Mouse (Mus musculus) heart, adult 2 months (tissue): Measurements from ENCODE around the gene Fus. TPM values are rescaled to one million over a fixed set of nuclear protein-coding genes. Genes with fewer than 3 reads are reported as not detected.

Source experiments
- DNase-seq, 2 experiments: peaks; one replicate each; pipeline ENCODE4 v3.0.0; 2021
- H3K27ac ChIP-seq: fragments of 200-600 bp; 2 replicates; pipeline ENCODE4 v1.8.1; 2022
- H3K27me3 ChIP-seq: fragments of 200-500 bp; 2 replicates; pipeline ENCODE4 v1.6.1; 2012; ENCODE audit warnings: mild to moderate bottlenecking, low read length, inconsistent platforms, mixed read lengths; ENCODE audit not compliant: control insufficient read depth, insufficient read depth
- H3K36me3 ChIP-seq: fragments of 200-500 bp; 2 replicates; pipeline ENCODE4 v1.6.1; 2012; ENCODE audit warnings: low read length, inconsistent platforms; ENCODE audit not compliant: control insufficient read depth, insufficient read depth
- H3K4me1 ChIP-seq: fragments of 200-500 bp; 2 replicates; pipeline ENCODE4 v1.6.1; 2011; ENCODE audit warnings: low read length; ENCODE audit not compliant: control insufficient read depth, insufficient read depth
- H3K4me3 ChIP-seq: fragments of 200-600 bp; 2 replicates; pipeline ENCODE4 v1.8.1; 2022
- H3K79me2 ChIP-seq: fragments of 200-500 bp; replicated peaks from 2 replicates; pipeline ENCODE4 v1.6.1; 2012; ENCODE audit warnings: mild to moderate bottlenecking, inconsistent platforms, low read length, moderate library complexity, mixed read lengths; ENCODE audit not compliant: control insufficient read depth, insufficient read depth
- H3K9ac ChIP-seq: fragments of 200-500 bp; 2 replicates; pipeline ENCODE4 v1.6.1; 2012; ENCODE audit warnings: low read depth, mild to moderate bottlenecking, control low read depth, inconsistent platforms, low read length, mixed read lengths
- CTCF ChIP-seq: fragments of 200-600 bp; IDR thresholded peaks from 2 replicates; pipeline ENCODE4 v1.8.1; 2022; ENCODE audit warnings: antibody characterized with exemption, mild to moderate bottlenecking, moderate library complexity
- EP300 ChIP-seq: fragments of 200-500 bp; IDR thresholded peaks from 2 replicates; pipeline ENCODE4 v1.6.1; 2011; ENCODE audit warnings: low read depth, low read length, control low read depth; ENCODE audit not compliant: insufficient read depth
- POLR2A ChIP-seq: fragments of 200-500 bp; IDR thresholded peaks from 2 replicates; pipeline ENCODE4 v1.6.1; 2011; ENCODE audit warnings: mild to moderate bottlenecking, low read depth, low read length, control low read depth; ENCODE audit not compliant: insufficient read depth
- WGBS: fragments of 180-500 bp; shearing (Covaris S2); methylation state at CpG from one replicate; pipeline ENCODE4 v1.1.7; 2018; 5-methylcytosine and 5-hydroxymethylcytosine counted together
- intact Hi-C: fragments of 180-260 bp; cut with DNase I; formaldehyde crosslinking; loops from one replicate; pipeline ENCODE4 v1.15.1; 2025
- polyA plus RNA-seq: library from polyadenylated mRNA; depleted of rRNA; stranded (reverse); fragments of >200 nt; gene quantifications from 2 replicates; pipeline ENCODE4 v1.2.3, GENCODE M21; 2012
- total RNA-seq, 2 experiments: library from RNA; stranded (reverse); gene quantifications; 2 replicates each; pipeline ENCODE4 v1.2.3; 2021

Fus gene
- total and polyA plus RNA-seq, 3 experiments = 151 to 222 (median 181) TPM

GRCm38 (mm10) chr7:127974413-127974930 is 7.2 kb downstream of the Fus start:
- 42% methylated on average over 2 of the region's 2 CpGs for WGBS
- H3K4me1 ChIP-seq = peaks cover 5% of the 10 kb centered on the region; the same call in 1 of the 2 replicates
- H3K79me2 ChIP-seq = peaks cover 3% of the 10 kb centered on the region
- no peak overlapping the region for H3K9ac ChIP-seq
- H3K27ac ChIP-seq = no peak overlapping the region
- peaks cover 66% of the 10 kb centered on the region for H3K36me3 ChIP-seq
- H3K27me3 ChIP-seq = no peaks in the 10 kb centered on the region
- intact Hi-C loops = no loop called here
- no peak overlapping the region for H3K4me3 ChIP-seq
- TF ChIP-seq POLR2A (peak; percentile 12; the same call in 1 of the 2 replicates), EP300 (no peak), CTCF (no peak)
- peak in 1 of 2 experiments; percentile 59 for DNase-seq

- TF ChIP-seq CTCF (no peak), POLR2A (no peak), EP300 (no peak)
- Histone ChIP-seq H3K9ac (no peak overlapping the region), H3K4me3 (no peak overlapping the region), H3K79me2 (no peaks in the 10 kb centered on the region; the same call in 1 of the 2 replicates), H3K27me3 (no peaks in the 10 kb centered on the region), H3K4me1 (peaks cover 1% of the 10 kb centered on the region; the same call in 1 of the 2 replicates), H3K27ac (no peak overlapping the region), H3K36me3 (peaks cover 55% of the 10 kb centered on the region)
- WGBS = 94% methylated on average over 2 of the region's 2 CpGs
- intact Hi-C loops = no loop called here
- DNase-seq = no peak
Observed at GRCm38 (mm10) chr7:127978856-127979255, 11.6 kb downstream of the Fus start.

GRCm38 (mm10) chr7:127980606-127981005 is 13.3 kb downstream of the Fus start:
- 87% methylated on average over 3 of the region's 3 CpGs for WGBS
- TF ChIP-seq EP300 = no peak
- no peak for TF ChIP-seq POLR2A
- Histone ChIP-seq H3K27ac (no peak overlapping the region), H3K27me3 (no peaks in the 10 kb centered on the region), H3K4me3 (no peak overlapping the region), H3K4me1 (no peaks in the 10 kb centered on the region), H3K79me2 (no peaks in the 10 kb centered on the region; the same call in 1 of the 2 replicates), H3K36me3 (peaks cover 42% of the 10 kb centered on the region), H3K9ac (no peak overlapping the region)
- no peak for DNase-seq
- intact Hi-C loops = no loop called here

GRCm38 (mm10) chr7:127988904-127989303 is 21.6 kb downstream of the Fus start:
- intact Hi-C loops = no loop called here
- H3K36me3 ChIP-seq = peaks cover 4% of the 10 kb centered on the region
- 60% methylated on average over 1 of the region's 1 CpGs for WGBS
- no peak overlapping the region for H3K9ac ChIP-seq
- no peaks in the 10 kb centered on the region for H3K27me3 ChIP-seq
- no peak overlapping the region for H3K4me3 ChIP-seq
- DNase-seq = no peak
- no peaks in the 10 kb centered on the region for H3K79me2 ChIP-seq
- TF ChIP-seq POLR2A (no peak), CTCF (no peak), EP300 (no peak)
- peaks cover 4% of the 10 kb centered on the region for H3K4me1 ChIP-seq
- no peak overlapping the region for H3K27ac ChIP-seq

- Histone ChIP-seq H3K9ac (no peak overlapping the region), H3K4me1 (peaks cover 4% of the 10 kb centered on the region), H3K79me2 (no peaks in the 10 kb centered on the region), H3K27me3 (no peaks in the 10 kb centered on the region), H3K4me3 (no peak overlapping the region), H3K27ac (no peak overlapping the region), H3K36me3 (no peaks in the 10 kb centered on the region; the same call in 1 of the 2 replicates)
- TF ChIP-seq POLR2A (0 out of 2 replicates have a peak, but pooled peaks have one; percentile 46), CTCF (peak; percentile 82), EP300 (no peak)
- 50% methylated on average over 6 of the region's 6 CpGs for WGBS
- DNase-seq = peak; percentile 67 to 80
- intact Hi-C loops = no loop called here
Observed at GRCm38 (mm10) chr7:127991643-127992487, 24.6 kb downstream of the Fus start.
